Mouse (Mus musculus): ENCODE results near the gene Manea.
"Not testable (repeated sequence)": the region's sequence is repeated elsewhere in the genome, so short reads cannot be mapped to it uniquely, and the experiment has no call there.

Manea gene

DNA sequence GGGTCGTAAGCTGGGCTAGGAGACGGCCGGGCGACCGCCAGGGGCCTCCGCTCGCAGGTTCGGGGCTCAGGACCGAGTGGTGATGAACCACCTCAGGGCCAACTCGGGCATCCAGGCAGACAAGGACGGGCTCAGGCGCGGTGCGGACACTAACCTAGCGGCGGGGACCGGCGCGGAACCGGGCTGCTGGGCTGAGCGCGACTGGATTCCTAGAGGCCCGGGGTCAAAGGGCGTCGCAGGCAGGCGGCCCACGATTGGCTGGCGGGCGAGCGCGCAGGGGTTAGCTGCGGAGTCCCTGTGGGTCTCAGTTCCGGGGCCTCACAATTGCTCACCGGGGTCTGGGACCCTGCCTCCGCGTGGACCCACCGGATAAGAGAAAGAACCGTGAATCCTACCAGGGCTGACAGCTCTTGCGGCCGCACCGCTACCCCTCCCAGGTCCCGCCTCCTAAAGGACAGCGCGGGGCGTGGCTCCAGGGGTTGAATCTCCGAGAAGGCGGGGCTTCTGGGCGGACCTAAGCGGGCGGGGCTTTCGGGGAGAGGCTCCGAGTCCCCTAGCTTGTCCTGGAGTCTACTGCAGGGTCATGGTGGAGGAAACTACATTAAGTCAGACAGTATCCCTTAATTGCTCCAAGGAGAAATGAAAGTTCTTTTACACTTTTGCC, at the start of gene Manea:
Manea (minus strand) TSS at position 449 of the 664 bp plus-strand sequence.
- peak; percentile 88 for DNase-seq

DNA sequence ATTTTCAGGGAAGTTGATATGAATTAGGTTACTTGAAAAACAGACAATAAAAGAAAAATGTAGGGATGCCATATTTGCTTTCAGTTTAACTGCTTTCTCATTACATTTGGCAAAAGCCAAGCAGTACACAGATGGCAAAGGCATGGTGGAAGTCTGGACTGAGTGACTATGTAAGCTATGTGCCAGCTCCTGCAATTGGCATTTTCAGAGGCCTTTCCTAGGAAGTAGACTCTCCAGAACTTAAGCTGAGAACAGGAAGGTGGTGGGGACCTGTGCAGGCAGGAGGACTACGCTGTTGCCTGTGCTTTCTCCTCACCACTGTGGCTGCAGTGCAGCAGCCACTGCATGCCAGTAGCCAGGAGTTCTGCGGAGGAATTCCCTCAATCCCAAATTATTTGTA, 7.9 kb upstream of the Manea start:
- peak; percentile 56 for DNase-seq

DNA sequence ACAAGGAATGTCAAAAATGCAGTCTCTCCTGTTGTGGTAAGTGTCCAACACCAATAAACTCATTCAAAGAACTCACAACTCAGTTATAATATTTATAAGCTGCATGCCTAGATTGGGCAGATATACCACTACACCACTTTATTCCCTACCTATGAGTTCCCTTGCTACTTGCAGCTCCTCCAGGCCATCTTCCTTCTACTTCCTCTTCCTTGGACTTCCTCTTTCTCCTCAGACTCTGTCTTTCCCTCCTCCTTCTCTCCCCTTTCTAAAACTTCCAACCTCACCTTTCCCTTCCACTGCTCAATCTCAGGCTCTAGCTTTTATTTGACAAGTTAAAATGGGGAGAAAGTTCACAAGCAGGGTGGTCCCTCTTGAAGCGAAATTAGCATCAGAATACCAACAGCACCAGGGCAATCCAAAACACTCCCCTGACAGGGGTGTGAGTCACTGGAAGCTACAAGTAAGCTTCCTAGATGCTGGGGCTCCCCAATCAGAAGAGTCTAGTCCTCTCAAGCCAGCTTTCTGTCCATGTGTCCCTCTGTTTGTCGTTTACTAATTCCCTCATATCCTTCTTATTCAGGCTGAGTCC, 7.0 kb upstream of the Manea start:
- no peak for DNase-seq

DNA sequence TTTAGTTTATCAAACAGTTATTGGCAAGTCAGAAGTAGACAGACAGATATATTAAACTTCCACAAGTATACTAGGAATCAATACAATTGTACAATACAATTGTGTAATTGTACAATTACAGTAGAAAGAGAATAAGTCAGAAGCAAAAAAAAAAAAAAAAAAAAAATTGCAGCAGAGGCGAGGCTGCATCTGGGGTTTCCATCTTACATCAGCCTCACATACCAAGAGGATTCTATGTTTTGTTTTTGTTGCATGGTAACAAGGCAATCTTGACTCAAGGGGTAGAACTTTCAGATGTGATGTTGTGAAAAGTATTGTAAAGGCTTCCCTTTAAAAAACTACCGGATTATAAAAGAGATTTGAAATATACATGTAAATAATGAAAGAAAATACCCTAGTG, 548 bp upstream of the Manea start:
- no peak for DNase-seq

DNA sequence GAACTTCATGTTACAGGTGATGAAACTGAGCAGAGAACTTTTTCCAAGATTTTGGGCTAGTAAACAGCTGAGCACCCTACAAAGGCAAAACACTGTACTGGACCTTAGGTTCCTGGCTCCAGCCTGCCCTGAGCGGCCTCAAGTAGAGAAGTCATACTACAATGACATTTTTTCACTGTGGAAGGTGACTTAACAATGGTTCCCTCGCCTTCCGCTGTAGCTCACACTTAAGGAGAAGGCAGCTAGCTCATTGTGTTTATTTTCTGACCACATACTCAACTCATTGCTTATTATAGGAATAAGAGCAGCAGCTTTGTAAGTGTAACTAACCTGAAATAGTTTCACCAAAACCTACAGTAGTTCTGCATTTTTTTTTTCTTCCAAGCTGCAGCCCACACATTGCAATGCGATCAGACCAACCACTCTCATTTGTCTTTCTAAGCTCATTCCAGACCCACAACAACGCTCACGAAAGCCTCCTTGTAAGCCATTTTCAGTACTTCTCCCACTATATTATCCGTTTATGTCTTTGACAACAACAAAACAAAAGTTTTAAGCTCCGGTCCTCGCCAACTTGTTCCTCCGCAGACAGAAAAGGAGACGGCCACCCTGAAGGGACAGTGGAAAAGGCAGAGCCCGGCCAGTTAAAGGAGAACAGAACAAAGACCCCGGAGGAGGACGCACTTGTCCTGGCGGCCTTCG, 799 bp downstream of the Manea start:
- no peak for DNase-seq

DNA sequence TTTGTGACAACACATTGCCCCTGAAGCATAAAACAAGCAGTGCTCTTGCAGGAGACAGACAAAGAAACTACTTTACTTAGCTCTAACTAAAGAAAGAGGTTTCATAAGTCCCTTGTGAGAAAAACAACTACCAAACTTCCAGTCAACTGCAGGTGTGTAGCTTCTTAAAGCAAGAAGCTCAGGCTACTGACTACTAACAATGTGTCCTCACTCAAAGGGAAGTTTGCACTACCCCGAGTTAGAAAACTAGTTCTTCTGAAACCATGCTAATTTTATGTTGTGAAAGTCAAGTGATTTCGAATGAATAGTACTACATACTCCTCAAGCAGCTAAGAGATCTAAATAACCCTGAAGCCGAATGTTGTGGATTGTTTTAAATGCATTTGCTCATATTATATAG, 1.6 kb downstream of the Manea start:
- no peak for DNase-seq

DNA sequence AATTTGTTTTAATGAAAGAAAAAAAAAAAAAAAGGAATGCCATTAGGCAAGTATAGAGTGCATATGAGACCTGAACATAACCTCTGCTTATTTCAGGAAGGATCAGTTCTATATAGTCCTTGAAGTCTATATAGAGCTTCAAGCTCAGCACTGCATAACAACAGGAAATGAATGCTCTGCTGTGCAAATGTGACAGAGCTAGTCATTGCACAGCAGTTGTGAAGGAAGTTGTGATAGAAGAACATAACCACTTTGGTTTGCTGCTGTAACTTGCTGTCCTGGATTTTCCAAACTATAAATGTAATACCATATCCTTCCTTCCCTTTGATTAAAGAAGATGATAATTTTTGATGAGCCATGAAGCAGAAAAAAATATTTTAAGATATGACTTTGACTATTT, 4.3 kb downstream of the Manea start:
- no peak for DNase-seq

DNA sequence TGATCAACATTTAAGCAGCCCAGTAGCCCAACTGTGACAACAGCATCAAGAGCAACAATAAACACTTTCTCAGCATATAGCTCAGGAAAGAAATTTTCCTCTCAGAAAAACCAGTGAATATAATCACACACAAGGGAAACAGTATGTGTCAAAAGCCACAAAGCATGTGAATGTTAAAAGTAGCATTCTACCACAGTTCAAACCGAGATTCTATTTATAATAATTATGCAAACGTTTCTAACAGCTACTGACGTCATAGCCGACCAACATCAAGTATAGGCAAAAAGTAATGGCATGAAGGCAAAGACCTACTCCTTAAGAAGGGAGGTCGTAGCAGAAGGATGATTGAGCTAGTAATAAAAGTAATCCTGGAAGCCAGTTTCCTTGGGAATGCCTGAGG, 8.1 kb downstream of the Manea start:
- no peak for DNase-seq

DNA sequence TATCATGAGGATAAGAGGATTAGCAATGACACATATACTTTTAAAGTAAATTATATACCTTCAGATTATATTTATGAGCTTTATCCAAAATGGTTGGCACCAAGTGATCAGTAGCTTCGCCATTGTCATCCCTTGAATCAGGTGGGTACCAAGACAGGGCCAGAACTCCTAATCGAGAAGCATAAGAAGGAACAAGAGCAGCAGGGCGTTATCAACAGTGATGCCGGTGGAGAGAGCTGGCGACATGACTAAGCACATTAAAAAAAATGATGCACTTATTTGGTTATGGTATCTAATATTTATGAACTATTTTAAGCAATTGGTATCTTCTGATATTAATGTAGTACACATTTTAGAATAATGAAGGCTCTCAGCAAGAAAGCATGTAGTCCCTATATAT, 10.1 kb downstream of the Manea start:
- no peak for DNase-seq

DNA sequence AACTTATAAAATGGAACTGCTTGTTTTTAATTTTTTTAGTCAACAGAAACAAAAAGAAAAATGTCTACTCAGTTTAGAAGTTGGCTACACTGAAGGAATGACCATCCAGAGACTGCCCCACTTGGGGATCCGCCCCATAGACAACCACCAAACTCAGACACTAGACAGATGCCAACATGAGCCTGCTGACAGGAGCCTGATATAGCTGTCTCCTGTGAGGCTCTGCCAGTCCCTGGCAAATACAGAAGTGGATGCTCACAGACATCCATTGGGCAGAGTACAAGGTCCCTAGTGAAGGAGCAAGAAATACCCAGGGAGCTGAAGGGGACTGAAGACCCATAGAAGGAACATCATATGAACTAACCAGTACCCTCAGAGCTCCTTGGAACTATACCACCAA, 42.0 kb downstream of the Manea start:
- not testable (repeated sequence) for DNase-seq

DNA sequence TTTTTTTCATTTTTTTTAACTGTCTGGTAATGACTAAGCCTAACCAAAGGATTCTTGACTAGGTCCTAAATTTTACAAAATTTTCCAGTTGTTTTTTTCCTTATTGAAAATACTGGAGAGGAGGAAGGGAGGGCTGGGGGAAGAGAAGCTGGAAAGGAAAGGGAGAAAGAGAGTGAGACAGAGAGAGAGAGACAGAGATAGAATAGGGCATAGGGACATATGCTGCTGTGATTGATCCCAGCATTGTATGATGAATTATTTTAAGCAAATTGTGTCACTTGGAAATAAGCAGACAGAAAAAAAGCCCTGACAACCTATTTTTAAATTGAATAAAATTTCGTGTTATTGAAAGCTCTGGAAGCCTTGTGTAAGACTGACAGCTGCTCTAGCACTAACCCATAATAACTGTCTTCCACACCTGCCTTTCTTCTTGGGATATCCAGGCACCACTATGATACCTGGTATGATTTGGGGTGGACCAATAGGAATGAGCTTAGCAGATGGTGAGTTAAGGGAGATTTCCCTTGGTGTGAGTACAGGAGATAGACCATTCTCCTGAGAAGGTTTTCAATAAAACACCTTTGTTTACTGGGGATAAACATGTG, 69.5 kb downstream of the Manea start:
- no peak for DNase-seq

DNA sequence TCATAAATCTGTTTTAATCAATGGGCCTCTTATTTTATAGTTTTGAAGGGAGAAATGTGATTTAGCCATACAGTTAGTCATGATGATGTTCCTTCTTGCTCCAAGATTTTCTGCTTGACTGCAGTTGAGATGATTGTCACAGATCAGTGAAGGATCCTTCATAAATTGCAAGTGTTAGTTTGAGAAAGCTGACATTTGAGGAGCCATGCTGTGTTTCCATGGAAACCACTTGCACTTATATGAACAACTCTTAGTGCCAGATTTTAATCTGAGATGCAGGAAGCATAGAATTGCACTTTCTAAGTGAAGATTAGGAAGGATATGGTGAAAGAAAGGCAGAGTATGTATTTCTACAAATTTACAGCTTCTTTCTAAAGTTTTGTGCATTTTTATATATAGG, 70.4 kb downstream of the Manea start:
- DNase-seq: peak; percentile 9

DNA sequence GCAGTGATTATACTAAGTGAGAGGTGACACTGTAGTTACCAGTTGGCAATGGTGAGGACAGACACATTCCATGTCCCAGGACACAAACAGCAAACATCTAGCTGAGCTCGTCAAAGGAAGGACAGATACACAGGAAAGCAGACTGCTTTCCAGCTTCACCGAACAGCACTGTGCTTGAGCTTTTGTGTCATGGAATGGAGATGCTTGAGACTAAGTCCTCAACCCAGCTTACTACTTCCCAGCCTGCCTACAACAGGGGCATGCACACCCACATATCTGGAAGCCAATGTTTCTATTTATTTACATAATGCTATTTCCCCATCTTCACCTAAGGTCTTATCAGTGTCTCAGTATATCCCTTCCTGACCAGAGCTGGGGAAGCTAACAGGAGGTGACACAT, 70.9 kb downstream of the Manea start:
- no peak for DNase-seq
